Mouse (Mus musculus) left cerebral cortex, postnatal 25 days (tissue): ENCODE results near the gene Tspan18. TPM values are rescaled to one million over a fixed set of nuclear protein-coding genes. Genes with fewer than 3 reads are reported as not detected.

Source experiments
- DNase-seq, 2 experiments: peaks; one replicate each; pipeline ENCODE4 v3.0.0; 2022; ENCODE audit warnings: low spot score in 2 of 2, mixed read lengths in 1 of 2
- intact Hi-C: fragments of 180-260 bp; cut with DNase I; formaldehyde crosslinking; loops from one replicate; pipeline ENCODE4 v1.15.1; 2025
- total RNA-seq, 2 experiments: library from RNA; stranded (reverse); gene quantifications; 2 replicates each; pipeline ENCODE4 v1.2.3; 2021

Gene Tspan18
- total RNA-seq, 2 experiments from 2014 or later: 1.9 to 2.2 TPM

DNA sequence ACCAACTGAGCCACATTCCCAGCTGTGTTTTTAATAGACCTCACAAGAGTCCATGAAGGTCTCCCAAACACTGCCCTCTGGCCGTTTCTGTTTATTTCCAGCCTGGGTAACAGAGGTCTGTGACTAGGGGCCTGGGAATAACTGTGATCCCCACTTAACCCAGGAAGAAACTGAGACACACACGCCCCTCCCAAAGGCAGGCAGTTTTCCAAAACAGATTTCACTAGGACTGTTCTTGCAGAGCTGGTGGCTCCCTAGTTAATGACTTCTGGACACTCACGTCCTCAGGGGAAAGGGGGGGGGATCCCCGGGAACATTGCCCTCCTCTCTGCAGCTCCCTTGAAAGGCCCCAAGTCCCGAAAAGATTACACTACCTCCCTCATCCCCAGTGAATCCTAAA lies 159.0 kb downstream of the Tspan18 start:
- DNase-seq: no peak
- intact Hi-C loops: no loop called here

DNA sequence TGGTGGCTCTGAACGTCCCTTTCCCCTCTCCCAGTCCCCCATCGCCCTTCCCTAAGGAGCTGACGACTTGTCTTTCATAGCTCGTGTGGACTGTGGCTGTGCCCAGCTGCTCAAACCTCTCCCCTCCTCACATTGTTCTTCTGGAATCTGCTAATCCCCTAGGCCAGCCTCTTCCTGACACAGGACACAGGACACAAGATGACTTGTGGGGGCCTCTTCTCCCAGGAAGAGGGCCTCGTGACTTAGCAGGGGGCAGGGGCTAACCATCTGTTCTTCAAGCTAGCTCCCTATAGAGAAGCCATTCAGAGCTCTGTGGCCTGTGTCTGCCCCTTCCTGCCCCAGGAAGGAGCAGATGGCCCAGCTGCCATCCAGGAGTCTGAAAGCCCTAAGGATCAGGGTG lies 160.1 kb downstream of the Tspan18 start:
- no peak for DNase-seq

DNA sequence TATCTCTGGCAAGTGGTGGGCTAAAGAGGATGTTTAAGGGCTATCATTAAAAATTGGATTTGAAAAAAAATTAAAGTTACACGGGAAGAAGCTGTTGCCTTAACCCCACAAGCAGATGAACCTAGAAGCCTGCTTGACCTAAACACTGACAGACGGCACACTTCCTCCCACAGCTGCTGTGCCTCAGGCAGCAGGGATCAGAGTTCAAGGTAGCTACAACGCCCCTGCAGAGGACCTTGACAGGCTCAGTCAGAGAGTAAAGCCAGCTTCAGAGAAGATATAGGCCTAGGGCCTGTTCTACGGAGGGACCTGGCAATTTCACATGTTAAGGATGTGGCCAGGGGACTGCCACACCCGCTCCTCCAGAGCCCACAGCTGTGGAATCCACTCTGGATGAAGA lies 161.8 kb downstream of the Tspan18 start:
- DNase-seq: no peak
- intact Hi-C loops: no loop called here

More for the DNA sequence above, 160.1 kb downstream of the Tspan18 start:
- intact Hi-C loops: no loop called here

GRCm38 (mm10) chr2:93171929-93172328 lies 162.4 kb downstream of the Tspan18 start:
- DNase-seq: no peak
- intact Hi-C loops: no loop called here

DNA sequence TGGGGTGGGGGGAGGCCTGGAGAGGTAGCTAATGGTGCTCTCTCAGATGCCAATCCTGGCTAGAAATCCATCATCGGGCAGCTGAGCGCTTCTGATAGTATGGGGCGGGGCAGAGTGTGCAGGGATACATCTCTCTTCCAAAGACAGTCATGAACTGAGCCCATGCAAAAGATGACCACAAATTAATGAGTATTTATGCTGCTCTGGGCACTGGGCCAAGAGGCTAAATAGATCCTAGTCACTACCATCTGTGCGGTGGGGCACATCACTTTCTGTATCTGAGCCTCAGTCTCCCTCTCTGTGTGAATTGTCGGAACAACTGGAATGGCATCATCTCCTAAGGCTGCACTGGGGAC lies 163.5 kb downstream of the Tspan18 start:
- no peak for DNase-seq
- intact Hi-C loops: no loop called here

DNA sequence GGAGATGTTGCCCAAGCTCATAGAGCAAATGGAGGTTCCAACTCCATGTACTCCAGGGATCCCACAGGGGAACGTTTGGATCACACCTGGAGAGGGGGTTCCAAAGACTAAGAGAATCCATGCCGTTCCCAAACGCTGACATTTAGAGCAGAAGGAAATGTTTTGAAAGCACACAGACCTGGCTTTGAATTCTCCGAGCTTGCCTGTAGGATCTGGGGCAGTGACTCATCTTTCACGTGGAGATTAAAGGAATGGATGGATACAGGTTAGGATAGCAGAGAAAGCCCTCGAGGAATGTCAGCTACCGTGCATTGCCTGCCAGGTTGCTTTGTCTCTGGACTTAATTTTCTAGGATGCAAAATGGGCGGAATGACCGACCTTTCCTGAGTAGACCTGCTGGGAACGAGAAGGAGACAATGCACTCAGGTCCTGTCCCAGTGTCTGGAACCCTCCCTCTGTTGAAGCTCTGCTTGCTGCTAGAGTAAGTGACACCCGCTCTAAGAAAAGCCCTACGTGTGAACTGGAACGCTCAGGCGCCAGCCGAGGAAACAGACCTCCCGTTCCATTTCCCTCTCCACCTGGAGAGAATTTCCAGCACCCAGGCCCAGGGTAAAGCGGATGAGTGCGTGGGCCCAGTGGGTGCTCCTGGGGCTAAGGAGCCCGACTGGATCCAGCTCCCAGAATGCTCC lies 164.0 kb downstream of the Tspan18 start:
- DNase-seq: peak in 1 of 2 experiments; percentile 72
- intact Hi-C loops: no loop called here

DNA sequence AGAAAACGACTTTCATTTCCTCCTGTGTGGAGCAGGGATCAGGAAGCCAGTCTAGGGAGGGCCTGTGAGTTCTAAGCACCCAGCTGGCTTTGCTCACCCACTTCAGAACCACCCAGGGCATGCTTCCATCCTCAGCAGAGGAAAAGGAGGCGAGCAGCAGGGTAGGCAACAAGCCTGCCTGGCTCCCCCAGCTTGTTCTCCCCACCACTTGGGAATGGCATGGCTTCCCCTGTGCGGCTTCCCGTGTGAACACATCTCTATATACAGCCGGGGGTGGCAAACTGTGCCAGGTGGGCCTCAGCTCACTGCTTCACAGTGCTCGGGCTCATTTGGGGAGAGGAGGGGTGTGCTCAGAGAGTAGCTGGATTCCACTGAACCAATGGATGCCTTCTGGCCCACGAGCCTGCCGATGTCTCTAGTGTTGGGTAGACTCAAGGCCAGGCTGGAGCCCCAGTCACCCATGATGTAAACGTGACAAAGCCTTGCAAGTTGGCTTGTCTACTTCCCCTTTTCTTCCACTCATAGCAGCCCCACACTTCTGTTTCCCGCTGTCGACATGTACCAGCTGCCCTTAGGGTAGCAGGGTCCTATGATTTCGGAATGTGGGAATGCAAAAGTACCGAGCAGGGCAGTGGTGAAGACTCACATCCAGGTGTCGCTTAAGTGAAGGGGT lies 167.4 kb downstream of the Tspan18 start:
- DNase-seq: peak in 1 of 2 experiments; percentile 70
- intact Hi-C loops: no loop called here

GRCm38 (mm10) chr2:93166295-93166694 lies 168.0 kb downstream of the Tspan18 start:
- intact Hi-C loops: no loop called here
- DNase-seq: no peak

GRCm38 (mm10) chr2:93163750-93164335 lies 170.5 kb downstream of the Tspan18 start:
- DNase-seq: no peak
- intact Hi-C loops: no loop called here

GRCm38 (mm10) chr2:93163317-93163716 lies 171.0 kb downstream of the Tspan18 start:
- DNase-seq: no peak
- intact Hi-C loops: no loop called here

DNA sequence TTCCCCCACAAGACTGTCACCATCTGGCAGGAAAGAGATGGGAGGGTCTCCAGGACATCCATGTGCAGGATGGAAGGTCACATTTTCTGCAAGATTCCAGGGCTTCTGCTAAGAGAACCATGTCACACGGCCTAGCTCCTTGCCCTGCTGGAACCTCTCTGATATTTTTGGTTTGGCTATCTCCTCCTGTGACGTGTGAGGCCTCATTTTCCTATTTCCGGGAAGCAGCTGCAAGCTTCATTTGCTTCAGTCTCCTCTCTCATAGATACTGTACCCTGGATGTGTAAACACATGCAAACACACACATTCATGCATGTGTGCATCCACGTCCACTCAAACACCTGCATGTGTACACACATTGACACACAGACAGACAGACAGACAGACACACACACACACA lies 171.5 kb downstream of the Tspan18 start:
- no peak for DNase-seq
- intact Hi-C loops: no loop called here

GRCm38 (mm10) chr2:93161914-93162664 lies 172.2 kb downstream of the Tspan18 start:
- intact Hi-C loops: no loop called here
- DNase-seq: no peak

- intact Hi-C loops: no loop called here
- DNase-seq: no peak
These were observed 173.8 kb downstream of the Tspan18 start for GRCm38 (mm10) chr2:93160467-93161035.

DNA sequence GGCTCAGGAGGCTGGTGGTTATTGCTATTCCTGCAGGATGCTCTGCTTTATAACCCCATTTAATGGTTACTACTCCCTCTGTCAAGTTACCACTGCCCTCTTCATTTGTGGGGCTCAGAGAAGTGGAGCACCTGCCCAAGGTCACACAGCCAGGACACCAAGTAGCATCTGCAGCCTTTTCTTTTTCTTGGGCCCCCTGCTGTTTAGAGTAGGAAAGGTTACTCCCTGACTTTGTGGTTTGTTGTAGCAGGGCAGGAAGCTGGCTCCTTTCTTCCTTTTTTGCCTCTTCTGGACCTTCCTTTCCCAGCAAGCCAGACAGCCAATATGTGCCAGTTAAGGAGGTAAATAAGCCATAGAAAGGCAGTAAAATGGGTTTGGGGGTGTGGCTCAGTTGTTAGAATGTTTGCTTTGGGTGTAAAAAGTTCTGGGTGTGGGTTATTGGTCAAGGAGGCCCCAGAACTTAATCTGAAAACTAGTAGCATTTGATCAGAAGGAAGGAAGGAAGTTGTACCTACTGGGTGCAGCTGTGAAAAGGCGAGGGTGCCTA lies 179.7 kb downstream of the Tspan18 start:
- intact Hi-C loops: no loop called here
- DNase-seq: no peak

DNA sequence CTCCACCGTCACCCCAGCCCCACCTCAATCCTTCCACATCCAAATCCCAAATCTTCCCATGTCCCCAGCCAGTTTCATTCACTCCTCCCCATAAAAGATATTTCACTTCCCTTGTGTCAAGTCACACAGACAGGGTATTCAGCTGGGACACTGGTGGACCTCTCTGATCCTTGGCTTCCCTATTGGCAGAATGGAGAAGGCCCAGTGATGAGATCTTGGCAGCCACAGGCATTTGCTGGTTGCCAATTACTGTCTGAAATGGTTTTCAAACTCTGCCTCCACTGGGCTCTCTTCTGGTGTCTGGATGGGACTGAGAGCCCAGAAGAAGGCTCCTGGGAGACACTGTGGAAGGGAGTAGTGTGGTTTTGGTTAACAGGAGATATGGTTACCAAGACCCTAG lies 180.5 kb downstream of the Tspan18 start:
- intact Hi-C loops: no loop called here
- no peak for DNase-seq

- intact Hi-C loops: no loop called here
- peak in 1 of 2 experiments; percentile 23 for DNase-seq
These were observed 181.3 kb downstream of the Tspan18 start for GRCm38 (mm10) chr2:93152883-93153491.

- intact Hi-C loops: no loop called here
- DNase-seq: no peak
These were observed 182.1 kb downstream of the Tspan18 start for GRCm38 (mm10) chr2:93152191-93152601.
